Mouse (Mus musculus) embryonic facial prominence, embryonic 11.5 days (tissue): ENCODE data around the gene Hoxa13. TPM values are rescaled to one million over a fixed set of nuclear protein-coding genes. Genes with fewer than 3 reads are reported as not detected.
A peak's percentile ranks its signal among the peaks of the same experiment; 100 is the strongest.

Experiments used
- ATAC-seq: fragments of 200-750 bp; cut with Nextera tagmentation; replicated peaks from 2 replicates; pipeline ENCODE4 v1.8.0; 2017; ENCODE audit warnings: low read depth; ENCODE audit not compliant: insufficient number of reproducible peaks, low FRiP score, low TSS enrichment
- DNase-seq: peaks from one replicate; pipeline ENCODE4 v3.0.0-alpha.2; 2015; ENCODE audit warnings: low spot score
- H3K27ac ChIP-seq: fragments of 300-500 bp; sonication (generic); replicated peaks from 2 replicates; pipeline ENCODE4 v1.5.1; 2014; ENCODE audit warnings: mild to moderate bottlenecking, low read depth, low read length, control low read depth
- H3K27me3 ChIP-seq: fragments of 300-500 bp; sonication (generic); 2 replicates; pipeline ENCODE4 v1.6.1; 2014; ENCODE audit warnings: mild to moderate bottlenecking, low read length, moderate library complexity, mixed read lengths; ENCODE audit not compliant: control insufficient read depth, insufficient read depth
- H3K36me3 ChIP-seq: fragments of 300-500 bp; sonication (generic); replicated peaks from 2 replicates; pipeline ENCODE4 v1.6.1; 2014; ENCODE audit warnings: low read depth, mild to moderate bottlenecking, low read length, moderate library complexity, mixed read lengths; ENCODE audit not compliant: control insufficient read depth, insufficient read depth
- H3K4me1 ChIP-seq: fragments of 300-500 bp; sonication (generic); 2 replicates; pipeline ENCODE4 v1.6.1; 2014; ENCODE audit warnings: low read length, mixed read lengths; ENCODE audit not compliant: control insufficient read depth, insufficient read depth
- H3K4me2 ChIP-seq: fragments of 300-500 bp; sonication (generic); 2 replicates; pipeline ENCODE4 v1.6.1; 2014; ENCODE audit warnings: low read depth, mild to moderate bottlenecking, control low read depth, low read length, moderate library complexity
- H3K4me3 ChIP-seq: fragments of 300-500 bp; sonication (generic); 2 replicates; pipeline ENCODE4 v1.5.1; 2014; ENCODE audit warnings: low read depth, low read length, control low read depth
- H3K9ac ChIP-seq: fragments of 300-500 bp; sonication (generic); replicated peaks from 2 replicates; pipeline ENCODE4 v1.6.1; 2014; ENCODE audit warnings: mild to moderate bottlenecking, control low read depth, low read length
- H3K9me3 ChIP-seq: fragments of 300-500 bp; sonication (generic); replicated peaks from 2 replicates; pipeline ENCODE4 v1.6.1; 2016; ENCODE audit warnings: mild to moderate bottlenecking, low read length, inconsistent platforms, mixed read lengths; ENCODE audit not compliant: control insufficient read depth
- WGBS: fragments of 180-500 bp; shearing (Covaris S2); extraction: QIAGEN DNeasy Blood & Tissue Kit; methylation state at CpG from one replicate; pipeline ENCODE4 v1.1.7; 2014; 5-methylcytosine and 5-hydroxymethylcytosine counted together
- polyA plus RNA-seq: library from polyadenylated mRNA; unstranded; fragments of >200 nt; fragmentation: Nextera tagmentation; extraction: Ambion mirVana; gene quantifications from 2 replicates; pipeline ENCODE4 v1.2.1, GENCODE M21; 2014

Gene Hoxa13
- polyA plus RNA-seq, 1 experiment from 2014 or later = not detected

DNA sequence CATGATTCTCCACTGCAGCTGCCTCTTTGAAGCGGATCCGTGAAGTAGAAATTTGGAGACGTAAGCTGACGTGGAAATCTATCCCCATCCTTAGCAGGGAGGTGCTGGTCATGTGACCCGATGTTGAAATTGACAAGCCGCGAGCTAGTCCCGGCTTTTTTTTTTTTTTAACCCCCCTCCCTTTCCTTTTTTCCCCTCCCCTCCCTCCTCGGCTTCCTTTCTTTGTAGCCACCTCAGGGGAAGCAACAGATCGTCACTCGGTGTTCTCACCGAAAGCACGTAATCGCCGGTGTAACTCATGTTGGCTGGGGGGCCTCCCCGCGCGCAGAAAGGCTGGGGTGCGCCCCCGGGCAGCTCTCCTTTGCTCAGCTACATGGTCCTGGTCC is 14.9 kb downstream of the Hoxa13 start, which contains the start of gene Hoxa11:
Gene Hoxa11, minus strand, starts transcription at position 54 of the 386 bp plus-strand sequence.
- Histone ChIP-seq H3K4me3 (no peak within 1 kb of the TSS), H3K4me2 (no peak within 1 kb of the TSS), H3K9me3 (no peaks in the 10 kb centered on the region), H3K36me3 (no peaks in the 10 kb centered on the region), H3K9ac (no peak within 1 kb of the TSS), H3K4me1 (no peaks in the 10 kb centered on the region), H3K27ac (no peak within 1 kb of the TSS), H3K27me3 (peaks cover 92% of the 10 kb centered on the region)
- ATAC-seq (no peak), DNase-seq (no peak)
- 1% methylated on average over 20 of the region's 20 CpGs for WGBS

- H3K9me3 ChIP-seq = no peaks in the 10 kb centered on the region
- H3K36me3 ChIP-seq = no peaks in the 10 kb centered on the region
- no peak overlapping the region for H3K4me3 ChIP-seq
- no peak overlapping the region for H3K4me2 ChIP-seq
- WGBS = under 1% methylated on average over 71 of the region's 71 CpGs
- no peak overlapping the region for H3K9ac ChIP-seq
- H3K4me1 ChIP-seq = no peaks in the 10 kb centered on the region
- no peak overlapping the region for H3K27ac ChIP-seq
- DNase-seq (no peak), ATAC-seq (no peak)
- H3K27me3 ChIP-seq = peaks cover 92% of the 10 kb centered on the region
Observed at GRCm38 (mm10) chr6:52245040-52245756, 15.5 kb downstream of the Hoxa13 start.

GRCm38 (mm10) chr6:52244471-52245039 is 16.1 kb downstream of the Hoxa13 start:
- WGBS = under 1% methylated on average over 23 of the region's 23 CpGs
- H3K27me3 ChIP-seq = peaks cover 92% of the 10 kb centered on the region
- no peak overlapping the region for H3K27ac ChIP-seq
- no peak for ATAC-seq
- H3K9ac ChIP-seq = no peak overlapping the region
- no peak overlapping the region for H3K4me3 ChIP-seq
- no peak overlapping the region for H3K4me2 ChIP-seq
- H3K9me3 ChIP-seq = no peaks in the 10 kb centered on the region
- DNase-seq = no peak
- 0 out of 2 replicates have a peak, but pooled peaks cover 3% of the 10 kb centered on the region for H3K4me1 ChIP-seq
- no peaks in the 10 kb centered on the region for H3K36me3 ChIP-seq

DNA sequence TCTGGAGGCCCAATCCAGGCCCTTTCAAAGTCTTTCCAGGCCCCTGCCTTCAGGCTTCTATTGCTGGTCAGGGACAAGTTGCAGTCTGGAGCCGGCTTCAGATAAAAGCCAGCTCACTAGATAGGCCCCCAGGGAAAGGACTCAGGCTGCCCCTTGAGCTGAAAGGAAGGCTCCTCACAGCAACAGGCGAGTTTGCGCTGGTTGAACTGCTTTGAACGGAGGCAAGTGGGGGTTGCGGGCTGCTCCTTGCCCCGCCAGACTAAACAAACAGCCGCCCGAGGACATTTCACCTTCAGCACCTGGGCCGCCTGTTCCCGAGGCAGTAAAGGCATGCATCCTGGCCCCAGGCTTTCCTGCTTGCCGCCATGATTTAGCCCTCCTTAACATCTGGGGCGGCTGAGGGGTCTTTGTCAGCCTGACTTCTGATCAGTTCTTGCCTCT is 17.0 kb downstream of the Hoxa13 start:
- no peak for DNase-seq
- H3K9ac ChIP-seq = no peak overlapping the region
- no peak overlapping the region for H3K4me3 ChIP-seq
- no peak for ATAC-seq
- H3K4me1 ChIP-seq = 0 out of 2 replicates have a peak, but pooled peaks cover 3% of the 10 kb centered on the region
- H3K27ac ChIP-seq = no peak overlapping the region
- no peaks in the 10 kb centered on the region for H3K9me3 ChIP-seq
- H3K4me2 ChIP-seq = no peak overlapping the region
- H3K27me3 ChIP-seq = peaks cover 88% of the 10 kb centered on the region
- no peaks in the 10 kb centered on the region for H3K36me3 ChIP-seq
- 0% methylated on average over 12 of the region's 12 CpGs for WGBS

DNA sequence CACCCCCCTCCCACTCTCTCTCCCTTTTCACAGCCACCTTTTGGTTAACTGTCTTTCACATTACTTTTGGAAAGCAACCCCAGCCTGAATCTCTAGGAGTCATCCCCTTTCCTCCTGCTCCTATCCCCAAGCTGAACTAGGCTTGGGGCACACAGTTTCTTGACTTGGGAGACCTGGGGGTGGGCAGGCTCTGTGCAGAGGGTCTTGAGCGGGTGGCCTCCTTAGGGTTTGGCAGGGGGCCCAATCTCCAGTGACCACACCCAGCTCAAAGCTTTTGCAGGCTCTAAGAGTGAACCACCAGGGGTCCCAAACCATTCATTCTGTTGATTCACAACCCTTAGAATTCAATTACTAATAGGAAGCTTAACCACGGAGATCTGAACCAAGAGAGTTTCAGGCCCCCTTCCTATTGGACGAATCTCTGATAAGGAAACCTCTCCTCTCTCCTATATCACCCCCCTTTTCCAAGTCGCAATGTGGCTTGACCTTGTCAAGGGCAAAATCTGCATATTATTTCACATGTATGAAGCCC is 17.8 kb downstream of the Hoxa13 start:
- no peak overlapping the region for H3K4me3 ChIP-seq
- no peak overlapping the region for H3K4me2 ChIP-seq
- ATAC-seq (no peak), DNase-seq (no peak)
- H3K27me3 ChIP-seq = peaks cover 87% of the 10 kb centered on the region
- H3K27ac ChIP-seq = no peak overlapping the region
- no peaks in the 10 kb centered on the region for H3K36me3 ChIP-seq
- no peak overlapping the region for H3K9ac ChIP-seq
- 2% methylated on average over 4 of the region's 4 CpGs for WGBS
- 0 out of 2 replicates have a peak, but pooled peaks cover 3% of the 10 kb centered on the region for H3K4me1 ChIP-seq
- H3K9me3 ChIP-seq = no peaks in the 10 kb centered on the region

DNA sequence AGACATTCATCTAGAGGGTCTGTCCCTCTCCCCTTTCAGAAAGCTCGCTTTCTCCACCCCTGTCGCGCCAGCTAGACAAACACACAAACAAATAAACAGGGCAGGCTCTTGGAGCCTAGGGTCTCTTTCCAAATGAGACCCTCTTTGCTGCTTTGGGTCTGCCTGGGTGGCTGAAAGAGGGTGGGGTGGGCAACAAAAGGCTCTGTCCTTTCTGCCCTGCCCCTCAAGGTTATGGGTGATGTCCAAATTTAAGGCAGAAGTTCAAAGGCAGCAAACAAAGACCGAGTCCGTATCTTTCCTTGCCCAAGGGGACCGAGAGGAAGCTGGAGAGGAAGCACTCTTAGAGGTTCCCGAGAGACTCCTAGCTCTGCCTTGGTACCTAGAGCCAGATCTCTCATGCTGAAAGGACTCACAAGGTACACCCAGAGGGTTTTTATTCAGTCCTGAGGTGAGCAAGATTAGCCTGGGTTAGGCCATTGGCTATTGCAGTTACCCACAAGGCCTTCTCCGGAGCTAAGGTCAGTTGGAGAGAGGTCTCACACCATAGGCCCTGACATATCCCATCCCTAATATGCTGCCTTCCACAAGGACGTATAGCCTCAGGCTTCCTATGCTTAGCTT is 19.6 kb downstream of the Hoxa13 start:
- Histone ChIP-seq H3K9ac (no peak overlapping the region), H3K27ac (no peak overlapping the region), H3K36me3 (no peaks in the 10 kb centered on the region), H3K27me3 (peaks cover 91% of the 10 kb centered on the region), H3K4me1 (0 out of 2 replicates have a peak, but pooled peaks cover 3% of the 10 kb centered on the region), H3K4me2 (no peak overlapping the region), H3K4me3 (no peak overlapping the region), H3K9me3 (no peaks in the 10 kb centered on the region)
- ATAC-seq (no peak), DNase-seq (no peak)
- WGBS = 3% methylated on average over 9 of the region's 9 CpGs

DNA sequence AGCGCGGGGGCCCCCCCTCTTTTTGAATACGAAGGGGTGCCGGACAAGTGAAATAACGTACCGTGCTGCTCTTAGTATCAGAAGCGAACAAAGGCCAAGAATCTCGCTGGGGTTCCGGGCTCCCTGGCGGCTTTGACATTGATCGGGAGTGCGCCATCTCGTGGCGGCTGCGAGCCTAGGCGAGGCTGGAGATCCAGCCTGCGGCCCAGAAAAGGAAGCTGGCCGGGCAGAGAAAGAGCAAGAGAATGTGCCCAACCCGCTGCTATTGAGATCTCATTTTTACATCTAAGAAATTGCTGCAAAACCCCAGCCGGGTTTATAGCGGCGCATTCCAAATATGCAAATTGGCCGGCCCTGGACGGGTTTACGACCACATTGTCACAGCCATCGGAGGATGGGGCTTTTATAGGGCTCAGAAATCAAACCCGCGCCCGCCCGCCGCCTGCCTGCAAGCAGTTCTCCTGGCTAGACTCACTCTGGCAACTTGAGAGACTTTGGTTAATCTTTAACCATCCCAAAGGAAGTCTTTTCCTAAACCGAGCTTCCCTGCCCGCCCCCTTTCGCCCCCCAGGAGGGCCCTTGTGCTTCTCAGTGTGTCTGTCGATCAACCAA is 20.2 kb downstream of the Hoxa13 start, which contains the start of gene Hoxa10:
Gene Hoxa10, minus strand, starts transcription at position 466 of the 612 bp plus-strand sequence.
- Histone ChIP-seq H3K4me3 (no peak within 1 kb of the TSS), H3K4me2 (no peak within 1 kb of the TSS), H3K27me3 (peaks cover 91% of the 10 kb centered on the region), H3K9ac (no peak within 1 kb of the TSS), H3K36me3 (no peaks in the 10 kb centered on the region), H3K9me3 (no peaks in the 10 kb centered on the region), H3K4me1 (0 out of 2 replicates have a peak, but pooled peaks cover 3% of the 10 kb centered on the region), H3K27ac (no peak within 1 kb of the TSS)
- peak; percentile 93 for DNase-seq
- no peak for ATAC-seq
- 1% methylated on average over 35 of the region's 35 CpGs for WGBS
